Mouse (Mus musculus) kidney, embryonic 14.5 days (tissue): Measurements from ENCODE around the gene Cotl1. TPM values are rescaled to one million over a fixed set of nuclear protein-coding genes. Genes with fewer than 3 reads are reported as not detected.

ENCODE experiments used
- ATAC-seq: fragments of 200-750 bp; cut with Nextera tagmentation; 2 replicates; pipeline ENCODE4 v1.8.0; 2017; ENCODE audit warnings: moderate number of reproducible peaks, mild to moderate bottlenecking, moderate TSS enrichment, moderate library complexity; ENCODE audit not compliant: low FRiP score, low TSS enrichment
- H3K27ac ChIP-seq: fragments of 300-500 bp; sonication (generic); 2 replicates; pipeline ENCODE4 v1.5.1; 2014; ENCODE audit warnings: low read depth, mild to moderate bottlenecking, low read length, moderate library complexity, mixed read lengths
- H3K27me3 ChIP-seq: fragments of 300-500 bp; sonication (generic); 2 replicates; pipeline ENCODE4 v1.6.1; 2014; ENCODE audit warnings: mild to moderate bottlenecking, low read length; ENCODE audit not compliant: control insufficient read depth, insufficient read depth
- H3K36me3 ChIP-seq: fragments of 300-500 bp; sonication (generic); 2 replicates; pipeline ENCODE4 v1.6.1; 2014; ENCODE audit warnings: low read length, mixed read lengths; ENCODE audit not compliant: control insufficient read depth, insufficient read depth
- H3K4me1 ChIP-seq: fragments of 300-500 bp; sonication (generic); 2 replicates; pipeline ENCODE4 v1.6.1; 2014; ENCODE audit warnings: low read length, mixed read lengths; ENCODE audit not compliant: control insufficient read depth, insufficient read depth
- H3K4me2 ChIP-seq: fragments of 300-500 bp; sonication (generic); replicated peaks from 2 replicates; pipeline ENCODE4 v1.6.1; 2014; ENCODE audit warnings: low read depth, mild to moderate bottlenecking, low read length
- H3K4me3 ChIP-seq: fragments of 300-500 bp; sonication (generic); 2 replicates; pipeline ENCODE4 v1.5.1; 2014; ENCODE audit warnings: mild to moderate bottlenecking, low read length
- H3K9ac ChIP-seq: fragments of 300-500 bp; sonication (generic); 2 replicates; pipeline ENCODE4 v1.6.1; 2014; ENCODE audit warnings: low read depth, mild to moderate bottlenecking, low read length, moderate library complexity
- H3K9me3 ChIP-seq: fragments of 300-500 bp; sonication (generic); 2 replicates; pipeline ENCODE4 v1.6.1; 2016; ENCODE audit warnings: low read length; ENCODE audit not compliant: control insufficient read depth
- WGBS: fragments of 180-500 bp; shearing (Covaris S2); extraction: QIAGEN DNeasy Blood & Tissue Kit; methylation state at CpG from one replicate; pipeline ENCODE4 v1.1.7; 2014; 5-methylcytosine and 5-hydroxymethylcytosine counted together
- polyA plus RNA-seq: library from polyadenylated mRNA; unstranded; fragments of >200 nt; fragmentation: Nextera tagmentation; extraction: Ambion mirVana; gene quantifications from 2 replicates; pipeline ENCODE4 v1.2.1, GENCODE M21; 2014

Cotl1 gene
- polyA plus RNA-seq, 1 experiment from 2014 or later: 239 TPM

GRCm38 (mm10) chr8:119791804-119792704 lies 48.3 kb downstream of the Cotl1 start:
- H3K9ac ChIP-seq: no peak overlapping the region
- no peaks in the 10 kb centered on the region for H3K27me3 ChIP-seq
- WGBS: 27% methylated on average over 16 of the region's 16 CpGs
- peak overlapping the region; percentile 70 for H3K27ac ChIP-seq
- peak; percentile 50 for ATAC-seq
- H3K4me1 ChIP-seq: peaks cover 16% of the 10 kb centered on the region
- H3K36me3 ChIP-seq: no peaks in the 10 kb centered on the region
- no peaks in the 10 kb centered on the region for H3K9me3 ChIP-seq
- no peak overlapping the region for H3K4me3 ChIP-seq
- H3K4me2 ChIP-seq: no peak overlapping the region

GRCm38 (mm10) chr8:119789581-119789980 lies 50.8 kb downstream of the Cotl1 start:
- Histone ChIP-seq H3K9me3 (no peaks in the 10 kb centered on the region), H3K27me3 (no peaks in the 10 kb centered on the region), H3K4me2 (no peak overlapping the region), H3K36me3 (no peaks in the 10 kb centered on the region), H3K9ac (no peak overlapping the region), H3K27ac (no peak overlapping the region), H3K4me3 (no peak overlapping the region), H3K4me1 (peaks cover 13% of the 10 kb centered on the region)
- whole genome bisulfite sequencing: 89% methylated on average over 7 of the region's 7 CpGs
- no peak for ATAC-seq

GRCm38 (mm10) chr8:119788607-119789381 lies 51.5 kb downstream of the Cotl1 start:
- Histone ChIP-seq H3K9me3 (no peaks in the 10 kb centered on the region), H3K27me3 (no peaks in the 10 kb centered on the region), H3K27ac (no peak overlapping the region), H3K9ac (no peak overlapping the region), H3K4me1 (peaks cover 13% of the 10 kb centered on the region), H3K4me3 (no peak overlapping the region), H3K36me3 (no peaks in the 10 kb centered on the region), H3K4me2 (no peak overlapping the region)
- WGBS: 81% methylated on average over 9 of the region's 9 CpGs
- no peak for ATAC-seq

- 43% methylated on average over 4 of the region's 4 CpGs for WGBS
- no peak overlapping the region for H3K27ac ChIP-seq
- no peak for ATAC-seq
- peaks cover 11% of the 10 kb centered on the region for H3K4me1 ChIP-seq
- no peaks in the 10 kb centered on the region for H3K36me3 ChIP-seq
- no peak overlapping the region for H3K9ac ChIP-seq
- H3K4me3 ChIP-seq: no peak overlapping the region
- no peak overlapping the region for H3K4me2 ChIP-seq
- H3K27me3 ChIP-seq: no peaks in the 10 kb centered on the region
- H3K9me3 ChIP-seq: no peaks in the 10 kb centered on the region
Observed at GRCm38 (mm10) chr8:119787341-119787740, 53.0 kb downstream of the Cotl1 start.

GRCm38 (mm10) chr8:119786871-119787270 lies 53.5 kb downstream of the Cotl1 start:
- no peak overlapping the region for H3K27ac ChIP-seq
- H3K9ac ChIP-seq: no peak overlapping the region
- H3K9me3 ChIP-seq: no peaks in the 10 kb centered on the region
- WGBS: 93% methylated on average over 3 of the region's 3 CpGs
- H3K4me3 ChIP-seq: no peak overlapping the region
- H3K4me2 ChIP-seq: no peak overlapping the region
- peaks cover 6% of the 10 kb centered on the region for H3K4me1 ChIP-seq
- ATAC-seq: no peak
- H3K27me3 ChIP-seq: no peaks in the 10 kb centered on the region
- H3K36me3 ChIP-seq: no peaks in the 10 kb centered on the region

GRCm38 (mm10) chr8:119785764-119786405 lies 54.5 kb downstream of the Cotl1 start:
- no peak overlapping the region for H3K27ac ChIP-seq
- no peaks in the 10 kb centered on the region for H3K36me3 ChIP-seq
- ATAC-seq: no peak
- H3K9me3 ChIP-seq: no peaks in the 10 kb centered on the region
- H3K9ac ChIP-seq: no peak overlapping the region
- H3K4me1 ChIP-seq: no peaks in the 10 kb centered on the region
- no peak overlapping the region for H3K4me3 ChIP-seq
- WGBS: 48% methylated on average over 18 of the region's 18 CpGs
- H3K4me2 ChIP-seq: no peak overlapping the region
- no peaks in the 10 kb centered on the region for H3K27me3 ChIP-seq

- WGBS: 75% methylated on average over 7 of the region's 7 CpGs
- Histone ChIP-seq H3K27ac (no peak overlapping the region), H3K36me3 (no peaks in the 10 kb centered on the region), H3K4me1 (no peaks in the 10 kb centered on the region), H3K4me2 (no peak overlapping the region), H3K9me3 (no peaks in the 10 kb centered on the region), H3K27me3 (no peaks in the 10 kb centered on the region), H3K9ac (no peak overlapping the region), H3K4me3 (no peak overlapping the region)
- no peak for ATAC-seq
Observed at GRCm38 (mm10) chr8:119784676-119785075, 55.7 kb downstream of the Cotl1 start.

GRCm38 (mm10) chr8:119784141-119784574 lies 56.2 kb downstream of the Cotl1 start:
- Histone ChIP-seq H3K9ac (no peak overlapping the region), H3K9me3 (no peaks in the 10 kb centered on the region), H3K27ac (no peak overlapping the region), H3K4me1 (no peaks in the 10 kb centered on the region), H3K27me3 (no peaks in the 10 kb centered on the region), H3K4me3 (no peak overlapping the region), H3K36me3 (no peaks in the 10 kb centered on the region), H3K4me2 (no peak overlapping the region)
- no peak for ATAC-seq
- WGBS: 42% methylated on average over 9 of the region's 9 CpGs
